Mouse (Mus musculus): ENCODE data around the gene Acadvl.

Acadvl gene

DNA sequence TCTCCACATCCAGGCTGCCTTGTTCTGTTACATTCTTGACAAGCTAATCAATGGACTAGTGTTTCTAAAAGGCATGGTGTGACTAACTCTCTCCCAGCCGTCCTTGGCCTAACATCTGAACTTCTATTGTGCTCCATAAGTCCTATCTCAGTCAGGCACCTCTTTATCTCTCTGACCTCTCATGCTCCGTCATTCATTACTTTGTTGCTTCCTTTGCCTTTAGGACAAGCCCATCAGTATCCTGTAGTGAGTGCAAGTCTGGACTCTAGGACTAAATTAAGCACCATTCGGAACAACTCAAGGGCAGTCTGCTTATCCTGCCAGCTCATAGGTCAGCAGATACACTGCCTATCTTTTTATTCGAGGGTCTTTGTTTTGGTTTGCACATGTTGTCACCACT lies 38.9 kb downstream of the Acadvl start:
- Histone ChIP-seq H3K4me1 (replicated peaks; ENCODE audit: low read depth, low read length) (peaks cover 11% of the 10 kb centered on the region), H3K4me3 (replicated peaks; ENCODE audit: low read length) (no peak overlapping the region), H3K36me3 (ENCODE audit: insufficient read depth, low read length) (peaks cover 76% of the 10 kb centered on the region), H3K9me3 (ENCODE audit: low read length) (no peaks in the 10 kb centered on the region), H3K27me3 (ENCODE audit: insufficient read depth, low read length) (no peaks in the 10 kb centered on the region)
- TF ChIP-seq CTCF (conservative IDR thresholded peaks at IDR 0.05; ENCODE audit: low read length) (no peak), POU5F1 (IDR thresholded peaks at IDR 0.05; ENCODE audit: borderline replicate concordance, low read length) (no peak), NANOG (IDR thresholded peaks at IDR 0.05; ENCODE audit: borderline replicate concordance, low read length) (no peak)

DNA sequence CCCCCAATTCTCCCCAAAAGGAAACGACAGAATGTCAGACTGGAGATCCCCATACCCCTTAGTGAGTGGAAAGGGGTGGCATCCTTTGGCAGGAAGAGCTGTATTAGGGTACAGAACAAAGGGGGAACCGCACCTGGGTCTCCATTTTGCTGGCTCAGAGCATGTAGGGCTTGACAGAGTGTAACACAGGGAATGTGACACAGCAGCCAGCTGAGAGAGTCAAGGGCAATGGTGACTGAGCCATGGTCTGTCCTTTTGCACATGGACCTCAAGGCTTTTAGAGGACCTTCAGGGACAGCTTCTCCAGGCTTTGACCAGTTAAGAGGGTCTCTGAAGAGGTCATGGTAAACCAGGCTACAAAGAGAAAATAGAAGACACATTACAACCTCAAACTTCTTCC lies 40.3 kb downstream of the Acadvl start:
- TF ChIP-seq CTCF (conservative IDR thresholded peaks at IDR 0.05; ENCODE audit: low read length), result no peak
- TF ChIP-seq NANOG (IDR thresholded peaks at IDR 0.05; ENCODE audit: borderline replicate concordance, low read length), result no peak
- TF ChIP-seq POU5F1 (IDR thresholded peaks at IDR 0.05; ENCODE audit: borderline replicate concordance, low read length), result no peak
- H3K4me1 ChIP-seq (replicated peaks; ENCODE audit: low read depth, low read length), result peaks cover 13% of the 10 kb centered on the region
- peaks cover 85% of the 10 kb centered on the region for H3K36me3 ChIP-seq (ENCODE audit: insufficient read depth, low read length)
- no peaks in the 10 kb centered on the region for H3K9me3 ChIP-seq (ENCODE audit: low read length)
- H3K27me3 ChIP-seq (ENCODE audit: insufficient read depth, low read length), result no peaks in the 10 kb centered on the region
- no peak overlapping the region for H3K4me3 ChIP-seq (replicated peaks; ENCODE audit: low read length)

DNA sequence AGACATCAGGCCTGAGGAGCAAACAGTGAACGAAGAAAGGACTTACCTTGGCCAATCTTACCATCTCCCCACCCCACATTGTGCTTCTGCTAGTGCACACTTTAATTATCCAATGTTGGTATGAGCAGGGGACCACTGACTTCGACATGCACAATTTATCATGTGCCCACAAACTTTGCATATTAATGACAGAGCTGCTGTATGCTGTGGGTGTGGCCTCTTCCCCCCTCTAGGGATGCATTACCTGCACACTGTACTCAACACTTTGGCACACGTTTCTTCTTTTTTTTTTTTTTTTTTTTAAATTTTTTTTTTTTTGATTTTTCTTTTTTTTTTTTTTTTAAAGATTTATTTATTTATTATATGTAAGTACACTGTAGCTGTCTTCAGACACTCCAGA lies 44.4 kb downstream of the Acadvl start:
- peaks cover 21% of the 10 kb centered on the region for H3K4me1 ChIP-seq (replicated peaks; ENCODE audit: low read depth, low read length)
- peaks cover 78% of the 10 kb centered on the region for H3K36me3 ChIP-seq (ENCODE audit: insufficient read depth, low read length)
- H3K4me3 ChIP-seq (replicated peaks; ENCODE audit: low read length), result no peak overlapping the region
- peaks cover 12% of the 10 kb centered on the region for H3K27me3 ChIP-seq (ENCODE audit: insufficient read depth, low read length)
- H3K9me3 ChIP-seq (ENCODE audit: low read length), result no peaks in the 10 kb centered on the region
- TF ChIP-seq CTCF (conservative IDR thresholded peaks at IDR 0.05; ENCODE audit: low read length) (no peak), POU5F1 (IDR thresholded peaks at IDR 0.05; ENCODE audit: borderline replicate concordance, low read length) (no peak), NANOG (IDR thresholded peaks at IDR 0.05; ENCODE audit: borderline replicate concordance, low read length) (no peak)

DNA sequence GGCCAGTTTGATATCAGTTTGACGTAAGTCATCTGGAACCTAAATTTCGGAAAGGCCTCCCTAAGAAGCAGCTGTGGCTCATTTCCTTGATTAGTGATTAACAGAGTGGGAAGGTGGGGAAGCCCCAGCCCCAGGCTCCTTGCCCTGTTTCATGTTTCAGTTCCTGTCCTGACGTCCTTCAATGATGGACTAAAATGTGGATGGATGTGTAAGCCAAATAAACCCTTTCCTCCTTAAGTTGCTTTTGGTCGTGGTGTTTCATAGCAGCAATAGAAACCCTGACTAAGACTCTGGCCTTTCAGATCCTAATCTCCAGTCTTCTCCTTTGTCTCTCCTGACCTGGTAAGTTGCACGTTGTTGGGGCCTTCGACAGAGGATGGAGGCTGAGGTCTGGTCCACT lies 45.0 kb downstream of the Acadvl start:
- peaks cover 73% of the 10 kb centered on the region for H3K36me3 ChIP-seq (ENCODE audit: insufficient read depth, low read length)
- H3K27me3 ChIP-seq (ENCODE audit: insufficient read depth, low read length), result peaks cover 17% of the 10 kb centered on the region
- no peaks in the 10 kb centered on the region for H3K9me3 ChIP-seq (ENCODE audit: low read length)
- no peak for TF ChIP-seq POU5F1 (IDR thresholded peaks at IDR 0.05; ENCODE audit: borderline replicate concordance, low read length)
- TF ChIP-seq CTCF (conservative IDR thresholded peaks at IDR 0.05; ENCODE audit: low read length), result no peak
- TF ChIP-seq NANOG (IDR thresholded peaks at IDR 0.05; ENCODE audit: borderline replicate concordance, low read length), result no peak
- no peak overlapping the region for H3K4me3 ChIP-seq (replicated peaks; ENCODE audit: low read length)
- H3K4me1 ChIP-seq (replicated peaks; ENCODE audit: low read depth, low read length), result peaks cover 23% of the 10 kb centered on the region

DNA sequence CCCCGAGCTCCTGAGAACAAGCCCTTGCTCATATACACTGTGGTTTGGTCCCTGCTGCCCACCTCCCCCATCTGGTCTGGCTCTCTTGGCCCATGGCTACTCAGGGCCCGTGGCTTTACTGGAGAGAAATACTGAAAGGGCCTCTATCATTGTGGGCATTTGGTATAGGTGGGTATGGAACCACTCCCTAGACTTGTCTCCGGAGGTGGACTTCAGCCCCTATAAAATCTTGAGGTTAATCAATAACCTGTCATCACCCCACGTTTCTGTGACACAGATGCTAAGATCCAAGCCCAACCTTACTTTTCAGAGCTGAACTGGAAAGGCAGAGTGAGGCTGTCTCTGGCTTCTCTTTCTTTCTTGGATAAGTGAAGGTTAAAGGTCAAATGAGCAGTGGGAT lies 46.4 kb downstream of the Acadvl start:
- Histone ChIP-seq H3K27me3 (ENCODE audit: insufficient read depth, low read length) (peaks cover 32% of the 10 kb centered on the region), H3K36me3 (ENCODE audit: insufficient read depth, low read length) (peaks cover 58% of the 10 kb centered on the region), H3K4me3 (replicated peaks; ENCODE audit: low read length) (no peak overlapping the region), H3K4me1 (replicated peaks; ENCODE audit: low read depth, low read length) (peaks cover 32% of the 10 kb centered on the region), H3K9me3 (ENCODE audit: low read length) (no peaks in the 10 kb centered on the region)
- TF ChIP-seq NANOG (IDR thresholded peaks at IDR 0.05; ENCODE audit: borderline replicate concordance, low read length), result no peak
- no peak for TF ChIP-seq CTCF (conservative IDR thresholded peaks at IDR 0.05; ENCODE audit: low read length)

DNA sequence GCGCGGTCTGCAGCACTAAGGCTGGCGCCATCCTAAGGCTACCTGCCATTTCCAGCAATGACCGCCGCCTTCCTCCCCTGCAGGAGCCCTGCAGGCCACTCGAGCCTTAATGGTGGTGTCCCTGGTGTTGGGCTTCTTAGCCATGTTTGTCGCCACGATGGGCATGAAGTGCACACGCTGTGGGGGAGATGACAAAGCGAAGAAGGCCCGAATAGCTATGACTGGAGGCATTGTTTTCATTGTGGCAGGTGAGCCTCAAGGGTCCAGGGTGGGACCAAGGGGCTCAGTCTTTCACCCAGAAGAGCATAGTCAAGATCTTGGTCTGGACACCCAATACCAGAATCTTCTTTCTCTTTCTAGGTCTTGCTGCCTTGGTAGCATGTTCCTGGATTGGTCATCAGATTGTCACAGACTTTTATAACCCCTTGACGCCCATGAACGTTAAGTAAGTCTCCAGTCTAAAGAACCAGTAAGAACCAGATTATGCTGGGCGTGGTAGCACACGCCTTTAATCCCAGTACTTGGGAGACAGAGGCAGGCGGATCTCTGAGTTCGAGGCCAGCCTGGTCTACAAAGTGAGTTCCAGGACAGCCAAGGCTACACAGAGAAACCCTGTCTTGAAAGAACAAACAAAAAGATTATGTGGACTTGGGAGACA lies 48.2 kb downstream of the Acadvl start:
- peak overlapping the region; percentile 79 for H3K4me3 ChIP-seq (replicated peaks; ENCODE audit: low read length)
- peaks cover 33% of the 10 kb centered on the region for H3K4me1 ChIP-seq (replicated peaks; ENCODE audit: low read depth, low read length)
- TF ChIP-seq CTCF (conservative IDR thresholded peaks at IDR 0.05; ENCODE audit: low read length), result no peak
- no peak for TF ChIP-seq POU5F1 (IDR thresholded peaks at IDR 0.05; ENCODE audit: borderline replicate concordance, low read length)
- TF ChIP-seq NANOG (IDR thresholded peaks at IDR 0.05; ENCODE audit: borderline replicate concordance, low read length), result no peak
- H3K9me3 ChIP-seq (ENCODE audit: low read length), result no peaks in the 10 kb centered on the region
- peaks cover 44% of the 10 kb centered on the region for H3K27me3 ChIP-seq (ENCODE audit: insufficient read depth, low read length)
- H3K36me3 ChIP-seq (ENCODE audit: insufficient read depth, low read length), result peaks cover 40% of the 10 kb centered on the region

DNA sequence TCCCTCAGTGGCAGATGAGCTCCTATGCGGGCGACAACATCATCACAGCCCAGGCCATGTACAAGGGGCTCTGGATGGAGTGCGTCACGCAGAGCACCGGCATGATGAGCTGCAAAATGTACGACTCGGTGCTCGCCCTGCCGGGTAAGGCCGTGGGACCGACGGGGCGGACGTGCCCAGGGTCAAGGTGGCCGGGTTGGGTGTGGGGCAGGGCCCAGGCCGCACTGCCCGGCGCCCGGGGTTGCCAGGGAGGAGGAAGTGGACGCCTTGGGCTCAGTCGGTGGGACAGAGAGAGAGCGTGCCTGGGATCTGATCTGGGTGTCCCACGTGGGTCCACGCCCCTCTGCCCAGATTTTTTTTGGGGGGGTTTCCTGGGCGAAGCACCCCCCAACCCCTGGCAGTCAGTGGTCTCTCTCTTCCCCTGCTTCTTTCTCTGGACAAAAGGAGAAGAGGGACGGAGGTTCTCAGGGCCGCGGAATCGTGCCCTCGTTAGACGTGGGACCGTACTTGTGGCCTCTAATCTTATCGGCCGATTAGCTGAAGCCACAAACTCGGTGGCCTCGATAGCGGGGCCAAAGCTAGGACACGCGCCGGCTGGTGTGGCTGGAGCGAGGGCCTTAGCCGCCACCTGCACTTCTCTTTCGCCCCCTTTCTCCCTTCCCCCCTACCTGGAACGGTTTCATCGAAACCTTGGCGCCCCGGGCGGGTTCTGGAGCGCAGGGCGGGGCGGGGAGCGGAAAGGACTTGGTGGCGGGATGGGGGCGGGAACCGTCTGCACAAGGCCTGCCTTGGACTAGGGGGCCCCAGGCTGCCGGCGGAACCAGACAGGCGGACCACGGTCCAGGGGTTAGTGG lies 49.0 kb downstream of the Acadvl start:
- TF ChIP-seq POU5F1 (IDR thresholded peaks at IDR 0.05; ENCODE audit: borderline replicate concordance, low read length), result no peak
- no peak for TF ChIP-seq NANOG (IDR thresholded peaks at IDR 0.05; ENCODE audit: borderline replicate concordance, low read length)
- no peak for TF ChIP-seq CTCF (conservative IDR thresholded peaks at IDR 0.05; ENCODE audit: low read length)
- Histone ChIP-seq H3K27me3 (ENCODE audit: insufficient read depth, low read length) (peaks cover 44% of the 10 kb centered on the region), H3K36me3 (ENCODE audit: insufficient read depth, low read length) (peaks cover 33% of the 10 kb centered on the region), H3K4me1 (replicated peaks; ENCODE audit: low read depth, low read length) (peaks cover 40% of the 10 kb centered on the region), H3K9me3 (ENCODE audit: low read length) (no peaks in the 10 kb centered on the region), H3K4me3 (replicated peaks; ENCODE audit: low read length) (peak overlapping the region; percentile 79)

DNA sequence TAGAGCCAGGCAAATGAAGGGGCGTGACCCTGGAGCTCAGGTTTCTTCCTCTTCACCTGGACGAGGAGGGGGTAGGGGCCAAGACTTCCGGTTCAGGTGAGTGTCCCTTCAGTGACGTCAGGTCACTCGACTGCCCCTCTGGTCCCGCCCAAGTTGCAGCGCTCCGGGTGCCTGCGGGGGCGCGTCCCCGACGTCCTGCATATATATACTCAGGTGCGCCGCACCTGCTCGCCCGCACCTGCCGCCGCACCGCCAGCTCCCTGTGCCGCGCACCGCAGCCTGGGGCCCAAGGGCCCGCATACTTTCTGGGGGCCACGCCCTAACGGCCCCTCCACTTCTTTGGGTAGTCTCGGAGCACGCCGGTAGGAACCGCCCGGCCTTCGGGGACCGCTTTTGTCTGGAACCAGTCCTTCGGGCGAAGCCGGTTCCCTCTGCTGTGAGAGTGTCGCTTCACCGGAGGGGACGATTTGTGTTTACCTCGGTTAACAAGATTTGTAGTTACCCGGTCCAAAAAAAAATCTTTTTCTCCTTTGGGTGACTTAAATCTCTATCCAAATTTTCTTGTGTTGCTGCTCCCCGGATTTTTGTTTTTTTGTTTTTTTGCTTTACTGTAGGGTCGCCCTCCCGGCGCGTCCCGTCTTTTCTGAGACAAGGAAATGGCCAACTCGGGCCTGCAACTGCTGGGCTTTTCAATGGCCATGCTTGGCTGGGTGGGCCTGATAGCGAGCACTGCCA lies 49.8 kb downstream of the Acadvl start:
- Histone ChIP-seq H3K27me3 (ENCODE audit: insufficient read depth, low read length) (peaks cover 44% of the 10 kb centered on the region), H3K9me3 (ENCODE audit: low read length) (no peaks in the 10 kb centered on the region), H3K4me1 (replicated peaks; ENCODE audit: low read depth, low read length) (peaks cover 39% of the 10 kb centered on the region), H3K4me3 (replicated peaks; ENCODE audit: low read length) (peak overlapping the region; percentile 79), H3K36me3 (ENCODE audit: insufficient read depth, low read length) (peaks cover 29% of the 10 kb centered on the region)
- no peak for TF ChIP-seq POU5F1 (IDR thresholded peaks at IDR 0.05; ENCODE audit: borderline replicate concordance, low read length)
- no peak for TF ChIP-seq CTCF (conservative IDR thresholded peaks at IDR 0.05; ENCODE audit: low read length)
- TF ChIP-seq NANOG (IDR thresholded peaks at IDR 0.05; ENCODE audit: borderline replicate concordance, low read length), result no peak
